Mouse (Mus musculus): ENCODE measurements at regions not wholly inside any gene's neighbourhood (a gene's known extent, or its start where the extent isn't known, plus 50 kb on each side); places are given as distances from the start of the nearest gene placed in this dataset.

- Histone ChIP-seq H3K4me3 (ENCODE audit: low read depth, low read length) (no peak overlapping the region), H3K9me3 (ENCODE audit: control insufficient read depth) (no peaks in the 10 kb centered on the region), H3K9ac (ENCODE audit: low read depth, low read length) (no peak overlapping the region), H3K27ac (ENCODE audit: low read depth, low read length) (no peak overlapping the region), H3K36me3 (ENCODE audit: control insufficient read depth, insufficient read depth) (no peaks in the 10 kb centered on the region), H3K4me2 (replicated peaks; ENCODE audit: low read depth) (no peak overlapping the region), H3K4me1 (replicated peaks; ENCODE audit: control insufficient read depth, insufficient read depth, low read length) (no peaks in the 10 kb centered on the region), H3K27me3 (replicated peaks; ENCODE audit: control insufficient read depth, insufficient read depth, low read length) (no peaks in the 10 kb centered on the region)
- 64% methylated on average over 1 of the region's 1 CpGs for WGBS
- no peak for ATAC-seq
- no peak for TF ChIP-seq CTCF (IDR thresholded peaks at IDR 0.05; ENCODE audit: low read depth)
Observed at GRCm38 (mm10) chr8:103023237-103023636, 237.8 kb upstream of the Cdh11 start.

GRCm38 (mm10) chr8:103031708-103032107 lies 246.3 kb upstream of the Cdh11 start:
- no peaks in the 10 kb centered on the region for H3K36me3 ChIP-seq (ENCODE audit: control insufficient read depth, insufficient read depth)
- no peak overlapping the region for H3K9ac ChIP-seq (ENCODE audit: low read depth, low read length)
- H3K27me3 ChIP-seq (replicated peaks; ENCODE audit: control insufficient read depth, insufficient read depth, low read length) = no peaks in the 10 kb centered on the region
- H3K27ac ChIP-seq (ENCODE audit: low read depth, low read length) = no peak overlapping the region
- TF ChIP-seq CTCF (IDR thresholded peaks at IDR 0.05; ENCODE audit: low read depth) = no peak
- H3K4me1 ChIP-seq (replicated peaks; ENCODE audit: control insufficient read depth, insufficient read depth, low read length) = no peaks in the 10 kb centered on the region
- no peak for ATAC-seq
- 71% methylated on average over 1 of the region's 1 CpGs for WGBS
- no peak overlapping the region for H3K4me3 ChIP-seq (ENCODE audit: low read depth, low read length)
- H3K4me2 ChIP-seq (replicated peaks; ENCODE audit: low read depth) = no peak overlapping the region
- H3K9me3 ChIP-seq (ENCODE audit: control insufficient read depth) = no peaks in the 10 kb centered on the region

- Histone ChIP-seq H3K27me3 (replicated peaks; ENCODE audit: control insufficient read depth, insufficient read depth, low read length) (no peaks in the 10 kb centered on the region), H3K4me3 (ENCODE audit: low read depth, low read length) (no peak overlapping the region), H3K27ac (ENCODE audit: low read depth, low read length) (no peak overlapping the region), H3K4me1 (replicated peaks; ENCODE audit: control insufficient read depth, insufficient read depth, low read length) (no peaks in the 10 kb centered on the region), H3K9me3 (ENCODE audit: control insufficient read depth) (no peaks in the 10 kb centered on the region), H3K4me2 (replicated peaks; ENCODE audit: low read depth) (no peak overlapping the region), H3K36me3 (ENCODE audit: control insufficient read depth, insufficient read depth) (no peaks in the 10 kb centered on the region), H3K9ac (ENCODE audit: low read depth, low read length) (no peak overlapping the region)
- no peak for TF ChIP-seq CTCF (IDR thresholded peaks at IDR 0.05; ENCODE audit: low read depth)
- ATAC-seq = no peak
- 53% methylated on average over 3 of the region's 3 CpGs for WGBS
Observed at GRCm38 (mm10) chr8:103033956-103034355, 248.5 kb upstream of the Cdh11 start.

- Histone ChIP-seq H3K27ac (ENCODE audit: low read depth, low read length) (no peak overlapping the region), H3K27me3 (replicated peaks; ENCODE audit: control insufficient read depth, insufficient read depth, low read length) (no peaks in the 10 kb centered on the region), H3K4me2 (replicated peaks; ENCODE audit: low read depth) (no peak overlapping the region), H3K4me3 (ENCODE audit: low read depth, low read length) (no peak overlapping the region), H3K9ac (ENCODE audit: low read depth, low read length) (no peak overlapping the region), H3K36me3 (ENCODE audit: control insufficient read depth, insufficient read depth) (no peaks in the 10 kb centered on the region), H3K4me1 (replicated peaks; ENCODE audit: control insufficient read depth, insufficient read depth, low read length) (no peaks in the 10 kb centered on the region), H3K9me3 (ENCODE audit: control insufficient read depth) (no peaks in the 10 kb centered on the region)
- WGBS = 80% methylated on average over 5 of the region's 5 CpGs
- ATAC-seq = no peak
- TF ChIP-seq CTCF (IDR thresholded peaks at IDR 0.05; ENCODE audit: low read depth) = no peak
Observed at GRCm38 (mm10) chr8:103072079-103072635, 286.7 kb upstream of the Cdh11 start.

GRCm38 (mm10) chr8:103072646-103073045 lies 287.2 kb upstream of the Cdh11 start:
- no peak for TF ChIP-seq CTCF (IDR thresholded peaks at IDR 0.05; ENCODE audit: low read depth)
- Histone ChIP-seq H3K36me3 (ENCODE audit: control insufficient read depth, insufficient read depth) (no peaks in the 10 kb centered on the region), H3K4me1 (replicated peaks; ENCODE audit: control insufficient read depth, insufficient read depth, low read length) (no peaks in the 10 kb centered on the region), H3K27me3 (replicated peaks; ENCODE audit: control insufficient read depth, insufficient read depth, low read length) (no peaks in the 10 kb centered on the region), H3K27ac (ENCODE audit: low read depth, low read length) (no peak overlapping the region), H3K9ac (ENCODE audit: low read depth, low read length) (no peak overlapping the region), H3K4me3 (ENCODE audit: low read depth, low read length) (no peak overlapping the region), H3K9me3 (ENCODE audit: control insufficient read depth) (no peaks in the 10 kb centered on the region), H3K4me2 (replicated peaks; ENCODE audit: low read depth) (no peak overlapping the region)
- 83% methylated on average over 1 of the region's 1 CpGs for WGBS
- no peak for ATAC-seq

GRCm38 (mm10) chr8:103078559-103078958 lies 293.1 kb upstream of the Cdh11 start:
- no peak overlapping the region for H3K4me2 ChIP-seq (replicated peaks; ENCODE audit: low read depth)
- WGBS = 46% methylated on average over 3 of the region's 3 CpGs
- no peak for TF ChIP-seq CTCF (IDR thresholded peaks at IDR 0.05; ENCODE audit: low read depth)
- H3K36me3 ChIP-seq (ENCODE audit: control insufficient read depth, insufficient read depth) = no peaks in the 10 kb centered on the region
- no peak overlapping the region for H3K27ac ChIP-seq (ENCODE audit: low read depth, low read length)
- no peaks in the 10 kb centered on the region for H3K9me3 ChIP-seq (ENCODE audit: control insufficient read depth)
- H3K4me1 ChIP-seq (replicated peaks; ENCODE audit: control insufficient read depth, insufficient read depth, low read length) = no peaks in the 10 kb centered on the region
- H3K4me3 ChIP-seq (ENCODE audit: low read depth, low read length) = no peak overlapping the region
- H3K9ac ChIP-seq (ENCODE audit: low read depth, low read length) = no peak overlapping the region
- H3K27me3 ChIP-seq (replicated peaks; ENCODE audit: control insufficient read depth, insufficient read depth, low read length) = no peaks in the 10 kb centered on the region
- no peak for ATAC-seq

GRCm38 (mm10) chr8:103086956-103087482 lies 301.6 kb upstream of the Cdh11 start:
- TF ChIP-seq CTCF (IDR thresholded peaks at IDR 0.05; ENCODE audit: low read depth) = no peak
- Histone ChIP-seq H3K9ac (ENCODE audit: low read depth, low read length) (no peak overlapping the region), H3K9me3 (ENCODE audit: control insufficient read depth) (no peaks in the 10 kb centered on the region), H3K27ac (ENCODE audit: low read depth, low read length) (no peak overlapping the region), H3K27me3 (replicated peaks; ENCODE audit: control insufficient read depth, insufficient read depth, low read length) (no peaks in the 10 kb centered on the region), H3K4me1 (replicated peaks; ENCODE audit: control insufficient read depth, insufficient read depth, low read length) (no peaks in the 10 kb centered on the region), H3K36me3 (ENCODE audit: control insufficient read depth, insufficient read depth) (no peaks in the 10 kb centered on the region), H3K4me3 (ENCODE audit: low read depth, low read length) (no peak overlapping the region), H3K4me2 (replicated peaks; ENCODE audit: low read depth) (no peak overlapping the region)
- WGBS = 72% methylated on average over 4 of the region's 4 CpGs
- no peak for ATAC-seq

Data from intestine, postnatal 0 days (tissue).